Mouse (Mus musculus) megakaryocyte, embryonic 14.5 days (primary cell): ENCODE results near the gene 1700006A11Rik.
"Not testable (repeated sequence)": the region's sequence is repeated elsewhere in the genome, so short reads cannot be mapped to it uniquely, and the experiment has no call there.

Experiments
- FLI1 ChIP-seq: IDR thresholded peaks from 2 replicates; pipeline ENCODE4 v1.6.1; 2012; ENCODE audit warnings: low read length, inconsistent platforms, mixed read lengths
- GATA1 ChIP-seq: IDR thresholded peaks from 3 replicates; pipeline ENCODE4 v1.6.1; 2012; ENCODE audit warnings: mixed read lengths, low read length, inconsistent platforms, borderline replicate concordance

DNA sequence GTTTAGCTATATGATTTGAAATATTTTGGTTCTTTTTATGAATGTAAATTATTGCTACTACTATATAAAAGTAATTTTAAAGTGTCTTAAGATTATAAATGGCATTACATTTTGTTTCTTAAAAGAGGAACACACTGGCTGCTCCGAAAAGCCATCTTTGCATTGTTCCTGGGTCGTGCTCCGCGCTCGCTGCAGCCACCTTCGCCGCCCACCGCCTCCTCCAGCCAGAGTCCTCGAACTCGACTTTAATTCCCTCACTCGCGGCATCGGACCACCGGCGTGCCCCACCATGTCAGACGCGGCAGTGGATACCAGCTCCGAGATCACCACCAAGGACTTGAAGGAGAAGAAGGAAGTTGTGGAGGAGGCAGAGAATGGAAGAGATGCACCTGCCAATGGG is 40.5 kb downstream of the 1700006A11Rik start:
- not testable (repeated sequence) for TF ChIP-seq FLI1, GATA1
